Mouse (Mus musculus): ENCODE results near the gene Fam136a.

Gene Fam136a

DNA sequence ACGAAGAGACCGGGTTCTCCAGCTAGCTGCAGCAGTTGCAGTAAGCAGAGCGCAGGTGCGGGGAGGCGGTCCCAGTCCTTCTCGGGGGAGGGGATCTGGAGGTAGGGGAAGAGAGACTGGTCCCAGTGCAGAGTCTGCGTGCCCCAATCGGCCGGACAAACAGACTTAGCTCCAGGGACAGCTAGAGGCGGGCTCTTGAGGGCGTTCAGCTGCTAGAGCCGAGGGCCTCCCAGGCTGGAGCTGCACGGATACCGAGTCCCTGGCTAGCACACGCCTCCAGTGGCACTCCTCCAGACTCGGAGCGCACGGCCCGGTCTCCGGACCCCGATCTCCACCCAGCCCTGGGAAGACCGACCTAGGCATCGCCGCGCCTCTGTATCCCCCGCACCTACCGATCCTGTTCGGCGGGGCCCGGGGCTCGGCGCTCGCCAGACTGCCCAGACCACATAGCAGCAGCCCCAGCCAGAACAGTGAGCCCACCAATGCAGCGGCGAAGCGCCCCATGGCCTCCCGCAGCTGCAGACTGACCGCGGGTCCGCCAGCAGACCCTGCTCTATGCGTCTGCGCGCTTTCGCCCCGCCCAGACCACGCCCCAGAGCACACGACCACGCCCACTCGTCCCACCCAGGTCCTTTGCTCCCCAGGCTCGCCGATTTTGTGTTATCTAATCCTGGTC is 31.3 kb downstream of the Fam136a start, which contains the start of gene Pcyox1:
Pcyox1 (minus strand) TSS at position 574 of the 676 bp plus-strand sequence.
- DNase-seq (ENCODE audit: low read depth, low spot score): peak; percentile 94

DNA sequence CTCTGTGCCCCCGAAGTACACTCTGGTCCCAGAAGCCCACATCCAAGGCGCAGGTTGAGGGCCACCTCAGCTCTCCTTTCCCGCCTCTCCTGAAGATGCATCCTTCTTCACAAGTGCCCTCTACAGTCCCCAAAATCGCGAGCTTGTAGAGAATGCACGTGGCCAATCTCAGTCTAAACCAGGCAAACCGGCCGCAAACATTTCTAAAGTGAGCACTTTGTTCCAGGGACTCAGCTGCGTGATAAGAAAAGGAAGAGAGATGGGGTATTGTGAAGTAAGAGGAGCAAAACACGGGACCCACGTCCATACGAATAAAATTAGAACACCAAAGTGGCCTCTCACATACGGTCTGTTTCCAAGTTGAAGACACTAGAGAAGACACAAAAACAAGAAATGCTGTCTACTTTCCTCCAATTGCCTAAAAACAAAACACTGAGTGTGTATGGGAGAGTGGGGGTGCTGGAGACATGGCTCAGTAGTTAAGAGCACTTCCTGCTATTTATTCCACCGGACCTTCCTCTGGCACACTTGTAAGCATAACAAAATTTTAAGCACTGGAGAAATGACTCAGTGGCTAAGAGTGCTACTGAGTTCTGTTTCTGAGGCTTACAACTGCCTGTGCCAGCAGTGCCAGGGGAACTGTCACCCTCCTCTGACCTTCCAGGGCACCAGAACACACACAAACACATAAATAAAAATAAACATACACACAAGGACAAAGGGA is 32.0 kb downstream of the Fam136a start:
- DNase-seq (ENCODE audit: low read depth, low spot score): no peak

DNA sequence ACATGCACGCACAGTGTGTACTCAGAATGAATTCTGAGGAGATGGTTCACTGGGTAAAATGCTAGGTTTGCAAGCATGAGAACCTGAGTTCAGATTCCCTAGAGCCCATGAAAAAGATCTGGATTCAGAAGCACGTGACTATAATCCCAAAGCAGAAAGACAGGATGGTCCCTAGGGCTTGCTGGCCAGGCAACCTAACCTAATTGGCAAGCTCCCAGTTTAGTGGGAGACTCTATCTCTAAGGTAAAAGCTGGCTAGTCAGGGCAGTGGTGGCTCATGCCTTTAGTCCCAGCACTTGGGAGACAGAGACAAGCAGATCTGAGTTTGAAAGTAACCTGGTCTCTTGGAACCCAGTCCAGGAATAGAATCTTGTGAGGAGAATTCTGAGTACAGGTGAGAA is 33.5 kb downstream of the Fam136a start:
- no peak for DNase-seq (ENCODE audit: low read depth, low spot score)

DNA sequence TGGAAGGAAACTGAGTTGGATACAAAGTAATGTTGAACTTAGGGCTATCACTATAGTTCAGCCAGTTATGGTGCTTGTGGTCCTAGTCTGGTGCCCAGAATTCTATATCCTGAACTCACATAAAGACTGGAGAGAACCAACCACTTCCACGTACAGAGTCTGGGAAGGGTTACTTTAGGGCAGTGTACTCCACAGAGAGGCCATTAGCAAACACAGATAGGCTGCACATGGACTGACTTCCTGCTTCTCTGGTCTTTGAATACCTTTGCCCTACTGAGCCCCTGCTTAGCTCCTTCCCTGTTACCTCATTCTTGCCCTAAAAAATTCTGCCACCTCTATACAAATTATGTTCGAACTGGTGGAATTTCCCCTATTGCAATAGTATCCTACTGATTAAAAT is 34.5 kb downstream of the Fam136a start:
- no peak for DNase-seq (ENCODE audit: low read depth, low spot score)

DNA sequence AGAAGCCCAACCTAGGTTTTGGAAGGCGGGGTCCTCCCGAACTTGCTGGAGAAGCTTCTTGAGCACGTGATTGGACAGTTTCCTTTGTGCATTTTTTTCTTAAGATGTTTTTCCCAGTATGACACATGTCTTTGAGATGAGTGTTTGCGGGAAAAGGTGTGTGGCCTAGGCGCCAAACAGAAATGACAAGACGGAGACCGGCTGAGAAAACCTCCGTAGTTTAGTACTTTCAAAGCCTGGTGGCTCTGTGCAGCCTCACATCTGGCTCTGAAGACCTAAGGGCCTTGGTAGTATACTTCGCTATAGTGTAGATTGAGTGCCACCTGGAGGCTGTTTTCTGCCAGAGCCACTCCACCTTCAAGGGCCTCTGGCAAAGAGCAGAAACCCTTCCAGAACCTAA is 35.5 kb downstream of the Fam136a start:
- DNase-seq (ENCODE audit: low read depth, low spot score): peak; percentile 82

DNA sequence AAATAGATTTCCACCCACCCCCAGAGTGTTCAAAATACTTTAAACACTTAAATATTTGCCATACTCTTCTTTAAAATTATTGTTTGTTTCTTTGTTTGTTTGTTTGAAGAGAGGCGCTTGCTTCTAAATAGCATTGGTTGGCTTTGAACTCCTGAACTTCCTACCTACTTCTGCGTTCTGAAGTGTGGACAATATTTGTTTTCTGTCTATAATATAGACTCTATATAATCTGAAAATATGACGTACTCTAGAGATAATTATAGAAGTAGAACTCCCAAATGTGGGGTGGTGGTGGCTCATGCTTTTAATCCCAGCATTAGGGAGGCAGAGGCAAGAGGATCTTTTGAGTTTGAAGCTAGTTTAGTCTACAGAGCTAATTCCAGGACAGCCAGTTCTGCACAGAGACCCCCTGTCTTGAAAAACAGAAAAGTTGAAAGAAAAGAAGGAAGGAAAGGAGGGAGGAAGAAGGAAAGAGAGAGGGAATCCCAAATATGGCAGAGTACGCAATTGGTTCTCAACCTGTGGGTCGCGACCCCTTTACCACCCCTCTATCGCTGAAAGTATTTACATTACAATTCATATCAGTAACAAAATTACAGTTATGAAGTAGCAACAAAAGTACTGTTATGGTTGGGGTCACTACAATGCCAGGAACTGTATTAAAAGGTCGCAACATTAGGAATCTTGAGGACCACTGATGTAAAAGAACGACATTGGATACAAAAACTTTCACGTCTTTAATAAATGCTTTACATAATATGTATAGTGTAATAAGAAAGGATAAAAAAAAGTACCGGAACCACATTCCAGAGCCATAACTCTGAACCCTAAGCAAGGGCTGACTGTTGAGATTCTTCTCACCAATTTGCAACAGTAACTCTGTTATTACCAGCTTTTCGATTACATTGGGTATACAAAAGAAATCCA is 37.5 kb downstream of the Fam136a start:
- no peak for DNase-seq (ENCODE audit: low read depth, low spot score)

DNA sequence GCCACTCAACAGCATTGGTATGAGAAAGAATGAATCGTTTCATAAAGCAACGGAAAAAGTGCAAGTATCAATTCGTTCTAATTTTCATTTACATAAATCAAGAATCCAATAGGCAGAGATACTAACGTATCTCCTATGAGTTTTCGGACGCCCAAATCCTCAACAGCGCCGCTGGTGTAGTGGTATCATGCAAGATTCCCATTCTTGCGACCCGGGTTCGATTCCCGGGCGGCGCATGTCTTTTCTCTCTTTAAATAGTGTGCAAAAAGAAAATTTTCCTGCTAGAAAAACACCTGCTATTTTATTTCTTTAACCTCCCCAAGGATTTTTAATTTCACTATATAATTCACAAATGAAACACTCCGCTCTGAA is 38.3 kb downstream of the Fam136a start:
- DNase-seq (ENCODE audit: low read depth, low spot score): peak; percentile 92

DNA sequence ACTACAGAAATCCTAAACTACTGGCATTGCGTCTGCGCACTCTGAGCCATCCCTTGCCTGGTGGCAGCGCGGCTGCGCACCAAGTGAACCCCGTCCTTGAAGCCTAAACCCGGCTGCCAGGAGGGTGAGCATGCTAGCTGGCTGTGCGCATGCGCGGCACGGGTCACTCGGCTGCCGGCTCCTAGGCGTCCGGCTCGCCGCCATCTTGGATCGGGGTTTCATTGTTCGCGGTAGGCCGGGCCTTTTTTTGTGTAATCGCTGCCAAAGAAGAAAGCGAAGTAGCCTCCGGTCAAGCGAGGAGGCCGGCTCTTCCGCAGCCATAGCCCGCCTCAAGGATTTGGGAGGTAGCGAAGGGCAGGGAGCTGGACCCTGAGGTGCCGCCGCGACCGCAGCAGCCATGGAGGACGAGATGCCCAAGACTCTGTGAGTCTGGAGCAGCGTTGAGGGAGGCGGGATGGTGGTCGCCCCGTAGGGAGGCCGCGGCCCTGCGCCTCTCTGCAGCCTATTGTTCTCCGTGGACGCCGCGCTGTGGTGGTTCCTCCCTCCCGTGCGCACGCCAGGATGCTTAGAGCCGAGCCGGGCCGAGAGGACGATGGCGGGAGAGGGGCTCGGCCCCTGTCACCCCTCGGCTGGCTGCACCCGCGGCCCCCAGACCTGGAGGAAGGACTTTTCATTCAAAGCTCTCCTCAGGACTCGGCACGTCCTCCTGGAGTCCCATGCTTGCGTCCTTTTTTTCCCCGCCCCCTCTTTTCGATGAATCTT is 38.8 kb downstream of the Fam136a start, which contains the start of gene Tia1:
Tia1 (plus strand) TSS at position 120 of the 762 bp plus-strand sequence.
- peak; percentile 99 for DNase-seq (ENCODE audit: low read depth, low spot score)

DNA sequence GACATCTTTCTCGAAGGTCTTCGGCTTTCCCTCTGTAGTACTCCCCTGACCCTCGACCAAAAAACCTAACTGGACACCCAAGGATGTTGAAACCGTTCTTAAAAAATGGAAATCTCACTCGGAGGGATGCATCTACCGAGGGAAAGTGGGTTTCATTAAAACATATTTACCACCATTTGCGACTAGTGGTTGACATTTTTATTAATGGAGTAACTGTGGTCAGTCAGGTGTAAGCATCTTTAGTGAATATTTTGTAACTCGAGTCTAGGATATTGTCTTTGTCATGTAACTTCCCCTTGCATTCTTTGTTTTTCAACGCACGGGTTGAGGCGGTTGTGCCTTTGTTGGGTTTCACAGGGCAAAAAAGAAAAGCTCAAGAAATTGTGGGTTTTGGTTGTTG is 39.5 kb downstream of the Fam136a start:
- no peak for DNase-seq (ENCODE audit: low read depth, low spot score)

DNA sequence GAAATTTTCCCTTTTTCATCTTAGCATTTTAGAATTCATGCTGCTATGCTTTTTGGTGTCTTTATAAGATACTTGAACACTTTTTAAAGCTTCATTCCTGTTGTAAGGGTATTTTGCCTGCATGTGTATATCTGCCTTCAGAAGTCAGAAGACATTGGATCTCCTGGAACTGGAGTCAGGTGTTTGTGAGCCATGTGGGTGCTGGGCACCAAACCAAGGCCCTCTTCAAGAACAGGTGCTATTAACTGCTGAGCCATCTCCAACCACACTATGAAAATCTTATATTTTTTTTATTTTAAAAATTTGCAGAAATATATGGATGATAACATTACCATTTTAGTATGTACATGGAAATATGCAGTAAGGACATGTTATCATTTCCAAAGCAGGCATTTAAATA is 40.9 kb downstream of the Fam136a start:
- DNase-seq (ENCODE audit: low read depth, low spot score): peak; percentile 31

DNA sequence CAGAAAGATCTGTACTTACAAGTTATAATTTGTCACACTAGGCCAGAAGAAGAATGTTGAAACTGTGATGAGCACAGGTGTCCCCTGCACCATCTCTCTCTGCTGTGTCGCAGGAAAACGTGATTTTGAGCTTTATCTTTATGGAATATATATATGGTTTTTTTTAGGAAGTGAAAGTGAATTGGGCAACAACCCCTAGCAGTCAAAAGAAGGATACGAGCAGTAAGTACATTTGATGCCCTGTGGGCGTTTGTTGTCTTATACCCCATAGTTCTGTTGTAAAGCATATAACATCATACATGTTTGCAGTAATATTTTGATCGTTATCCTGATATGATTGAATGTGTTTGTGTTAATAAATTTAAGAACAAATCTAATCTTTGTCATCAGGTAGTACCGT is 53.3 kb downstream of the Fam136a start:
- no peak for DNase-seq (ENCODE audit: low read depth, low spot score)

DNA sequence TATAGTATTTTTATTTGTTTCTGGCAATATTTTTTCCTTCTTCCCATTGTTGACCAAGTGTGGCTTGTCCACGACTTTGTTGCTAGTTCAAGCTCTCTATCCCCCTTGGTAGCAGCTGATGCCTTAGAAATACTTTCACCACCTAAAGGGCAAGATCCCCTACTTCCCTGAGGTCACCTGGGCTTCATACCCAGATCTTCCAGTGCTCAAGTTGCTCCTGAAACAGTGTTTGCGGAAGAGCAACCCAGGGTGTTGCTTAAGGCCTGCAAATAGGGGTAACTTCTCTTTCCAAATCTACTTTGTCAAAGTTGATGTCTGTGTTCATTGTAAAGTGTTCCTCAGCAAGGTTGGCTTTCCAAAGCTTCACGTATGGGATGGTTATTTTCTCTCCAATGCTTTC is 53.8 kb downstream of the Fam136a start:
- no peak for DNase-seq (ENCODE audit: low read depth, low spot score)

All from brain, adult 2 months (tissue).